Comparison of ENCODE assay signal across 8 mouse cellular contexts in the genomic region with DNA sequence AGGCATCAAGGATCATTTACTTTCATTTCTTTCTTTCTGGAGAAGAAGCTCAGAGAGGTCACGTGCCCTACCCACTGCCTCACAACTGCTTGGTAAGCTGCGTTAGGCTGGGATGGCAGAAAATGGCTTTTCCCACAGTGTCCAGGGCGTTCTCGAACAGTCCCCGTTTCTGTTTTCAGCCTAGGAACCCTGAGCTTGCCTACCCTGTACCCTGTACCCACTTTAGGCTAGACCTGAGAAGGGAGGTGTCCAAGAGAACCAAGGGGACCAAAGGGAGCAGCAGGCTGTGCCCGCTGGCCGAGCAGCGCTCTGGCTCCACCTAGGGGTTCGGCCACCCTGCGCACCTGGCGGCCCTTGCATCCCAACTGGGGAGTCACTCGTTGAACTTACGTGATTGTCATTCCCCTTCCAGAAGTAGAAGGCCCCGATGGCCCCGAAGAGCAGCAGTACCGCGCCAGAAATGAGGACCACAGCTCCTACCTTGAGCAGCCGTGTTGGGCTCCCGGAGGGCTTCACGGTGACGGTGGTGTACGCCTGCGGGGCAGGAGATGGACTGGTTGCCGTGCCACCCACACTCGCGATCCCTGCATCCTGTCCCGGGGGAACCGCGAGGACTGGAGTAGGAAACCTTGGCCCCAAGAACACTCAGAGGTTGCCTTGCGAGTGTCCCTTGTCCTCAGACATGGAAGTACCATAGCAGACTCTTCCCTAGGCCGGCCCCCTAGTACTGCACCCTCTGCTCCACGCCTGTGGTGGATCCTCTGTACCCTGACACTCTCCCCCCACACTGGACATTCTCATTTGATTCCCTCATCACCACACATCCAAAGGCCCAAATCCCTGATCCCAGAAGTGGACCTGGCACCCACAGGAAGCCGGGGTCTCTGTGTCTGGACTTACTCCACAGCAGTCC. TPM values are rescaled to one million over a fixed set of nuclear protein-coding genes. Genes with fewer than 3 reads are reported as not detected.
DNase-seq lines count a peak whose midpoint lies in the region; ATAC-seq and TF ChIP-seq lines count a peak whose summit lies in the region.

No protein-coding gene starts in this region.

- H3K4me3 ChIP-seq in E14TG2a.4 (replicated peaks; ENCODE audit: low read length) = peak overlapping the region; percentile 71
- peak overlapping the region; percentile 46 for H3K4me3 ChIP-seq in bone marrow macrophage, adult 2 months (ENCODE audit: insufficient read depth, low read length)
- H3K4me3 ChIP-seq in embryonic fibroblast, embryonic 13.5 days (ENCODE audit: insufficient read depth, low read length) = no peak overlapping the region
- peak overlapping the region; percentile 36 for H3K4me3 ChIP-seq in heart, embryonic 13.5 days
- H3K4me3 ChIP-seq in kidney, embryonic 16.5 days (ENCODE audit: low read length) = peak overlapping the region; percentile 33
- peak overlapping the region; percentile 32 for H3K4me3 ChIP-seq in lung, embryonic 15.5 days
- peak overlapping the region; percentile 23 for H3K4me3 ChIP-seq in neural tube, embryonic 15.5 days (replicated peaks)

- 15% methylated on average over 33 of the region's 33 CpGs for WGBS in heart, embryonic 13.5 days
- 14% methylated on average over 33 of the region's 33 CpGs for WGBS in kidney, embryonic 16.5 days
- WGBS in lung, embryonic 15.5 days = 15% methylated on average over 33 of the region's 33 CpGs
- WGBS in neural tube, embryonic 15.5 days = 17% methylated on average over 33 of the region's 33 CpGs

- no peaks in the 10 kb centered on the region for H3K36me3 ChIP-seq in E14TG2a.4 (ENCODE audit: insufficient read depth, low read length)
- no peaks in the 10 kb centered on the region for H3K36me3 ChIP-seq in heart, embryonic 13.5 days
- no peaks in the 10 kb centered on the region for H3K36me3 ChIP-seq in kidney, embryonic 16.5 days (ENCODE audit: insufficient read depth, low read length)
- H3K36me3 ChIP-seq in lung, embryonic 15.5 days = no peaks in the 10 kb centered on the region
- no peaks in the 10 kb centered on the region for H3K36me3 ChIP-seq in neural tube, embryonic 15.5 days

- H3K9ac ChIP-seq in heart, embryonic 13.5 days = peak overlapping the region; percentile 34
- H3K9ac ChIP-seq in kidney, embryonic 16.5 days (replicated peaks; ENCODE audit: low read length) = peak overlapping the region; percentile 31
- H3K9ac ChIP-seq in lung, embryonic 15.5 days = no peak overlapping the region
- H3K9ac ChIP-seq in neural tube, embryonic 15.5 days (replicated peaks) = no peak overlapping the region

- no peak for ATAC-seq in heart, embryonic 13.5 days (ENCODE audit: extremely low read depth, insufficient number of reproducible peaks, low FRiP score, low TSS enrichment)
- ATAC-seq in kidney, embryonic 16.5 days (ENCODE audit: low FRiP score, low TSS enrichment) = peak; percentile 92
- ATAC-seq in lung, embryonic 15.5 days (ENCODE audit: borderline replicate concordance, extremely low read depth, low FRiP score, low TSS enrichment) = peak; percentile 79
- peak; percentile 48 for ATAC-seq in neural tube, embryonic 15.5 days (ENCODE audit: low FRiP score)

- H3K27me3 ChIP-seq in E14TG2a.4 (ENCODE audit: insufficient read depth, low read length) = peaks cover 43% of the 10 kb centered on the region
- H3K27me3 ChIP-seq in heart, embryonic 13.5 days (replicated peaks) = peaks cover 20% of the 10 kb centered on the region; the same call in 1 of the 2 replicates
- H3K27me3 ChIP-seq in kidney, embryonic 16.5 days (ENCODE audit: insufficient read depth, low read length) = 0 out of 2 replicates have a peak, but pooled peaks cover 3% of the 10 kb centered on the region
- H3K27me3 ChIP-seq in lung, embryonic 15.5 days = no peaks in the 10 kb centered on the region
- H3K27me3 ChIP-seq in neural tube, embryonic 15.5 days (replicated peaks) = no peaks in the 10 kb centered on the region

- peak; percentile 62 for DNase-seq in thymus, postnatal 0 days (ENCODE audit: low spot score)

- peak; percentile 36 for TF ChIP-seq CTCF in E14TG2a.4 (conservative IDR thresholded peaks at IDR 0.05; ENCODE audit: low read length)
- TF ChIP-seq CTCF in bone marrow macrophage, adult 2 months (IDR thresholded peaks at IDR 0.05; ENCODE audit: low read depth, low read length) = no peak
- TF ChIP-seq CTCF in embryonic fibroblast, embryonic 13.5 days (IDR thresholded peaks at IDR 0.05; ENCODE audit: borderline replicate concordance, insufficient read depth, low read length) = peak; percentile 78

- peaks cover 8% of the 10 kb centered on the region for H3K4me1 ChIP-seq in E14TG2a.4 (replicated peaks; ENCODE audit: low read depth, low read length)
- no peaks in the 10 kb centered on the region for H3K4me1 ChIP-seq in bone marrow macrophage, adult 2 months (ENCODE audit: control insufficient read depth, insufficient read depth, low read length)
- no peaks in the 10 kb centered on the region for H3K4me1 ChIP-seq in embryonic fibroblast, embryonic 13.5 days (ENCODE audit: control insufficient read depth, insufficient read depth, low read length)
- peaks cover 13% of the 10 kb centered on the region for H3K4me1 ChIP-seq in heart, embryonic 13.5 days
- H3K4me1 ChIP-seq in kidney, embryonic 16.5 days (ENCODE audit: insufficient read depth, low read length) = peaks cover 12% of the 10 kb centered on the region; the same call in 1 of the 2 replicates
- H3K4me1 ChIP-seq in lung, embryonic 15.5 days = 0 out of 2 replicates have a peak, but pooled peaks cover 3% of the 10 kb centered on the region
- H3K4me1 ChIP-seq in neural tube, embryonic 15.5 days = peaks cover 28% of the 10 kb centered on the region

- no peaks in the 10 kb centered on the region for H3K9me3 ChIP-seq in E14TG2a.4 (ENCODE audit: low read length)
- H3K9me3 ChIP-seq in heart, embryonic 13.5 days = no peaks in the 10 kb centered on the region
- H3K9me3 ChIP-seq in kidney, embryonic 16.5 days (ENCODE audit: low read length) = no peaks in the 10 kb centered on the region
- no peaks in the 10 kb centered on the region for H3K9me3 ChIP-seq in lung, embryonic 15.5 days
- no peaks in the 10 kb centered on the region for H3K9me3 ChIP-seq in neural tube, embryonic 15.5 days (replicated peaks)

- H3K4me2 ChIP-seq in heart, embryonic 13.5 days = peak overlapping the region; percentile 65
- peak overlapping the region; percentile 51 for H3K4me2 ChIP-seq in kidney, embryonic 16.5 days (replicated peaks; ENCODE audit: low read depth, low read length)
- H3K4me2 ChIP-seq in lung, embryonic 15.5 days = peak overlapping the region; percentile 56
- peak overlapping the region; percentile 55 for H3K4me2 ChIP-seq in neural tube, embryonic 15.5 days

- no peak for TF ChIP-seq POLR2A in bone marrow macrophage, adult 2 months (IDR thresholded peaks at IDR 0.05; ENCODE audit: borderline replicate concordance, low read depth, low read length)
- no peak for TF ChIP-seq POLR2A in embryonic fibroblast, embryonic 13.5 days (IDR thresholded peaks at IDR 0.05; ENCODE audit: low read depth, low read length)

- H3K27ac ChIP-seq in bone marrow macrophage, adult 2 months (ENCODE audit: insufficient read depth, low read depth, low read length) = no peak overlapping the region
- H3K27ac ChIP-seq in embryonic fibroblast, embryonic 13.5 days (ENCODE audit: insufficient read depth, low read length) = no peak overlapping the region
- H3K27ac ChIP-seq in heart, embryonic 13.5 days (replicated peaks) = no peak overlapping the region
- no peak overlapping the region for H3K27ac ChIP-seq in kidney, embryonic 16.5 days (ENCODE audit: low read length)
- H3K27ac ChIP-seq in lung, embryonic 15.5 days = peak overlapping the region; percentile 72
- no peak overlapping the region; the same call in 1 of the 2 replicates for H3K27ac ChIP-seq in neural tube, embryonic 15.5 days (replicated peaks)

RNA-seq across cellular contexts. Expression of a gene that starts 0.7 kb away (rescaled TPM):
- polyA plus RNA-seq in bone marrow macrophage, adult 2 months (2012; ENCODE audit: insufficient read depth, insufficient read length, missing spikeins) = not detected in 2 replicates
- not detected in 2 replicates for polyA plus RNA-seq in embryonic fibroblast, embryonic 13.5 days (2011; ENCODE audit: insufficient read length, low read depth, missing spikeins)
- 2.2 and 2.9 TPM in 2 replicates for polyA plus RNA-seq in heart, embryonic 13.5 days (2015; fragmentation: Nextera tagmentation; extraction: Ambion mirVana)
- 2.0 and 2.6 TPM in 2 replicates for polyA plus RNA-seq in kidney, embryonic 16.5 days (2015; fragmentation: Nextera tagmentation; extraction: Ambion mirVana)
- 10.9 and 11.5 TPM in 2 replicates for polyA plus RNA-seq in lung, embryonic 15.5 days (2015; fragmentation: Nextera tagmentation; extraction: Ambion mirVana)
- 15.9 and 21.9 TPM in 2 replicates for polyA plus RNA-seq in neural tube, embryonic 15.5 days (2015; fragmentation: Nextera tagmentation; extraction: Ambion mirVana)
- polyA plus RNA-seq in thymus, postnatal 0 days (2015; fragmentation: Nextera tagmentation; extraction: Ambion mirVana) = 11.1 and 13.5 TPM in 2 replicates

Comparison
In these comparisons a context has a peak if more than half of its experiments do, and no peak if none do; other contexts are left out.
1. H3K9ac ChIP-seq: peak in heart, embryonic 13.5 days (single experiment) and kidney, embryonic 16.5 days (single experiment); none in lung, embryonic 15.5 days (single experiment) and neural tube, embryonic 15.5 days (single experiment).
2. Peak in every context shown above with its lines, with median percentiles within 50 percentile points of each other: H3K4me2 ChIP-seq.